Mouse (Mus musculus) stomach, postnatal 0 days (tissue): ENCODE measurements around the gene Syt6.

Source experiments
- CTCF ChIP-seq: IDR thresholded peaks from 2 replicates; pipeline ENCODE4 v1.5.1; 2016; ENCODE audit warnings: antibody characterized with exemption, low read depth, mild to moderate bottlenecking, moderate library complexity
- EP300 ChIP-seq: optimal IDR thresholded peaks from 2 replicates; pipeline ENCODE3; 2016; ENCODE audit warnings: antibody characterized with exemption

GRCm38 (mm10) chr3:103526864-103527263 is 48.2 kb upstream of the Syt6 start:
- no peak for TF ChIP-seq CTCF
- TF ChIP-seq EP300 = no peak
